25 mouse cellular contexts compared by ENCODE assay signal in the genomic region with DNA sequence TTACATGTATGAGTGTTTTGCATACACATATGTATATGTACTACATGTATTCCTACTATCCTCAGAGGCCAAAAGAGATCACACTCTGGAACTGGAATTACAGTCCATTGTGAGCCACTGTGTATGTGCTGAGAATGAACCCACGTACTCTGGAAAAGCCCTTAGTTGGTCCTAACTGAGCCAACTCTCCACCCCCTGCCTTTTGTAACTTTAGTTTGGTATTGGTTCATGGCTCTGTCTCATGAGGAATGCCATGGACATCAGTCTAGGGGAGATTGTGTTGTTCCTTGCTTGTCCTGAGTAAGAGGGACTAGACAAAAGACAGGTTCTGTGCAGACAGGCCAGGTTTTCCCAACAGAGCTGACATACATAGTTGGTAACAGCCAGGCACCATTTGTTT.
"Had no signal": no experiment of that assay in that cellular context is flagged by ENCODE, and none has a peak within 500 bp of the region (broad histone marks: within the 10 kb centered on the region; RNA-seq: fewer than 3 reads in every experiment).

No protein-coding gene starts in this region.

- H3K9me3 ChIP-seq: hindbrain, embryonic 13.5 days; hindbrain, embryonic 15.5 days; kidney, embryonic 15.5 days; limb, embryonic 13.5 days; limb, embryonic 15.5 days; liver, embryonic 12.5 days had no signal

- H3K36me3 ChIP-seq: hindbrain, embryonic 13.5 days; hindbrain, embryonic 15.5 days; kidney, embryonic 15.5 days; limb, embryonic 13.5 days; limb, embryonic 15.5 days; liver, embryonic 12.5 days had no signal

- H3K27ac ChIP-seq: hindbrain, embryonic 13.5 days; hindbrain, embryonic 15.5 days; hindbrain, postnatal 0 days; kidney, embryonic 15.5 days; kidney, postnatal 0 days; limb, embryonic 13.5 days; limb, embryonic 15.5 days; liver, embryonic 12.5 days; liver, embryonic 14.5 days had no signal

- H3K9ac ChIP-seq: hindbrain, embryonic 13.5 days; hindbrain, embryonic 15.5 days; kidney, embryonic 15.5 days; limb, embryonic 13.5 days; limb, embryonic 15.5 days; liver, embryonic 12.5 days; liver, embryonic 14.5 days had no signal

- H3K4me1 ChIP-seq: hindbrain, embryonic 13.5 days; hindbrain, embryonic 15.5 days; liver, embryonic 12.5 days had no signal

- H3K4me2 ChIP-seq: heart, embryonic 11.5 days; hindbrain, embryonic 13.5 days; hindbrain, embryonic 15.5 days; kidney, embryonic 15.5 days; limb, embryonic 13.5 days; limb, embryonic 15.5 days; liver, embryonic 12.5 days had no signal

- H3K4me3 ChIP-seq: hindbrain, embryonic 13.5 days; hindbrain, embryonic 15.5 days; kidney, embryonic 15.5 days; limb, embryonic 13.5 days; limb, embryonic 15.5 days; liver, embryonic 12.5 days had no signal

- H3K27me3 ChIP-seq: hindbrain, embryonic 13.5 days; hindbrain, embryonic 15.5 days; kidney, embryonic 15.5 days; limb, embryonic 13.5 days; limb, embryonic 15.5 days; liver, embryonic 12.5 days had no signal

- ATAC-seq: hindbrain, postnatal 0 days; intestine, embryonic 16.5 days; liver, embryonic 12.5 days had no signal

- DNase-seq: gastrocnemius, postnatal 14 days; gastrocnemius, postnatal 36 days; heart, adult 18-20 months; heart, postnatal 14 days; heart, postnatal 36 days; kidney, adult 11 months; kidney, adult 2 months; kidney, adult 9 months; kidney, postnatal 14 days; kidney, postnatal 36 days; layer of hippocampus, adult 9-11 months; layer of hippocampus, postnatal 36 days; left cerebral cortex, postnatal 4 days; lung, adult 18-20 months had no signal
